Mouse (Mus musculus): ENCODE measurements at regions not wholly inside any gene's neighbourhood (a gene's known extent, or its start where the extent isn't known, plus 50 kb on each side); places are given as distances from the start of the nearest gene placed in this dataset.
A peak's percentile ranks its signal among the peaks of the same experiment; 100 is the strongest.

DNA sequence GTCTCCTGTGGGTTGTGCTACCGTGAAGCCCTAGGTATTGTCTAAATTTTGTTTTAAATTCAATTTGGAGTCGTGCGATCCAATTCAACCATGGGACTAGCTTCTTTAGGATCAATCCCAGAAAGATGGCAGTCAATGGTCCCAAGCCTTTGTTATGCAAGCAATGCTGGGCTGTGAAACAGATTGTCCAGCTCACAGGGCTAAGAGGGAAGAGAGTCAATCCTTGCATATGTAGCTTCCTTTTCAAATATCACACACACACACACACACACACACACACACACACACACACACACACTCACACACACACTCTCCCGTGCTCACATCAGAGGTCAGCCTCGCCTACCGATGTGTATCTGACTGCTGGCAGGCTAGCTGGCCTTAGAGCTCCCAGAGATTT lies 373.8 kb upstream of the Gm10131 start:
- DNase-seq, result no peak

DNA sequence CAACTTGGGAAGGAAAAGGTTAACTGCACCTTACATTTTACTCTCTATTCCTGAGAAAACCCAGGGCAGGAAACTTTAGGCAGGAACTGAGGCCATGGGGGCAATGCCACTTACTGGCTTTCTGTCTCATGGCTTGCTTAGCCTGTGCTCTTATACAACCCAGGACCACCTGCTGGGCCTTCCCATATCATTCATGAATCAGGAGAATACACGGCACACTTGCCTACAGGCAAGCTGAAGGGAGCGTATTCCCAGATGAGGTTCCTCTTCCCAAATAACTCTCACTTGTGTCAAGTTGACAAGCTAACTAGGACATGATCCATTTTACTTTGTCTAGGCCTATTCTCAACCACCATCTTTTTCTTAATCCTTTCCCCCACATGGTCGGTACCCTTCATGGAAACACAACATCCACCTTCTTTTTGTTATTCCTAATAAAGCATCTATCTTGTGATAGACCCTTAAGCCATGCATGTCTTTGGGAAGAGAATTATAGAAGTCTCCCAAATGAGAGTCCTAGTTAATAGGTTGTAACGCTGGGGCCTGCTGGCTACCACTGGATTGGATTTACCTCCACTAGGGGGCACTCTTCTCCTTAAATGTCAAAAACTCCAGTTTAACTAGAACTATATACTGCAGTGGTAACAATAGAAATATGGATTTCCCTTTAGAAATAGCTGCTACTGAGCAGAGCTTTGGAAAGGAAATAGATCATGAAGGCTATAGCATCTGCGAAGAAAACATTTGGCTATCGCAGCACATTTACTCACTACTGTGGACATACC lies 373.2 kb upstream of the Gm10131 start:
- DNase-seq, result peak; percentile 16

DNA sequence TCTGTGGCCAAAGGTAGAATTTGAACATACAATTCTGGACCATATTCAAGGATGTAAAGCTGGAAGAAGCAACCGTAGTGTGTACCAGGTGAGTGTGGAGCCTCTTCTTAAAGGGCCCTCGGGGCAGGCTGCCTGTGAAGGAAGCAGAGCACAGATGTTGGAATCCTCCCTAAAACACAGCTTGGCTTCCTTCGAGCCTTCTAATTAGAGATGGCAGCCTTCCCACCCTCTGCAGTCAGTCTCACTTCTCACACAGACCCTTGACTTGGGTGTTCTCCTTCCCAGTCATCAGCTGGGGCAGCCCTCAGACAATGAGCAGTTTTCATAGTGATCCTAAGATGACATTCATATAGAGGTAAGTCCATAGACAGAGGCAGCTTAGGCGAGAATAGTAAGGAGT lies 371.7 kb upstream of the Gm10131 start:
- no peak for DNase-seq

DNA sequence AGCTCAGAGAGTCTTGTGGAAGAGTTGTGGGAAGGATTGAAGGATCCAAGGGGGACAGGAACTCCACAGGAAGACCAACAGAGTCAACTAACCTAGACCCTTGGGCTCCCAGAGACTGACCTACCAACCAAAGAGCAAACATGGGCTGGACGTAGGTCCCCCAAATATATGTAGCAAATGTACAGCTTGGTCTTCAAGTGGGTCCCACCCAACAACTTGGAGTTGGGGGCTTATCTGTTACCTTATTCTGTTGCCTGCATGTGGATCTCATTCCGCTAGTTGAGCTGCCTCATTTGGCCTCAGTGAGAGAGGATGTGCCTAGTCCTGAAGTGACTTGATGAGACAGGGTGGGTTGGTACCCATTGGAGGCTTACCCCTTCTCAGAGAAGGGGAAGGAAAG lies 371.1 kb upstream of the Gm10131 start:
- DNase-seq, result no peak

DNA sequence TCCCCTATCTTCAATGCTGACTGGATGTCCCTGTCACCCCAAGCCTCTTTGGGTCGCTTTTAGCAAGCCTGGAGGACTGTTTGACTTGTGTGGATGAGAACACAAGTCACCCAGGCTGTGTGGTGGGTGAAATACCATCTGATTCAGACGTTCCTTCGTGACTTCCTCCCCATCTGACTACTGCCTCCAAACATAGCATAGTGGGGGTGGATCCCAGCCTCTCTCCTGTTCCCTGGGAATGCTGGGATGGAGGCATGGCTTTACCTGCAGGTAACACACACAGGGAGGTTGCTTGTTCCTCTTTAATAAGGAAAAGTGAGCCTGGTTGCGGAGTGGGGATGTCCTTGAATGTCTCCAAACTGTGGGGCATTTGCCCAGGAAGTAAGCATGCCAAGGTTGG lies 369.0 kb upstream of the Gm10131 start:
- no peak for DNase-seq

DNA sequence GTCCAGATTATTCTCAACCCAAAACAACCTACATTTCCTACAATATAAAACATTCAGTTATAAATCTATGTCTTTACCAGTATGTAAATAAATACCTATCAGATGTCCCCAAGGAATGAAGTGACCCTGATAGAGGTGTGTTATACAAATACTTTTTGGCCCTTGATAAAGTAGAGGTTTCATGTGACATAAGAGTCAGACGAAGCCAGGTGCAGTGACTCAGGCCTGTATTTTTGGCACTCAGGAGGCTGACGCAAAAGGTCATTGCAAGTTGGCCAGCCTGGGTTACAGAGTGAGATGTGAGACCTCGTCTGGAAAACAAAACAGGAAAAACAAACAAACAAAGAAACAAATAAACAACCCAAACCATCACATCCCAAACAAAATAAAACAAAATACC lies 367.4 kb upstream of the Gm10131 start:
- no peak for DNase-seq

DNA sequence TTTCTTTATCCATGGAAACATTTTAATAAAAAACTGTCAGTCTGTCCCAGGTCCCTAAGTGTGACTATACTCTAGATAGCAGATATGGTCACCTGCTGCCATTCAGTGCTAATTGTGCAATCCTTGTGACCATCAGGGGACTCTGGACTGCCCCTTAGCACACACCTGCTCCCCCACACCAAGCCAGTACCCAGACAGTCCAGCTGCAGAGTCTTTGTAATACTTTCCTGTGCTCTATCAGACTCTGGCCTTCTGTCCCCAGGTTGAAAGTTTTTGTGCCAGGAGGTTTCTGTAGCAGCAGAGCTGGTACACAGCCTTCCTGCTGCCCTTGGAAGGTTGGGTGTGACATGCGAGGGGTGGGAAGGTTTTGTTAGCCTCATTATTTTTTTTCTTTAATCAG lies 366.9 kb upstream of the Gm10131 start:
- DNase-seq, result no peak

DNA sequence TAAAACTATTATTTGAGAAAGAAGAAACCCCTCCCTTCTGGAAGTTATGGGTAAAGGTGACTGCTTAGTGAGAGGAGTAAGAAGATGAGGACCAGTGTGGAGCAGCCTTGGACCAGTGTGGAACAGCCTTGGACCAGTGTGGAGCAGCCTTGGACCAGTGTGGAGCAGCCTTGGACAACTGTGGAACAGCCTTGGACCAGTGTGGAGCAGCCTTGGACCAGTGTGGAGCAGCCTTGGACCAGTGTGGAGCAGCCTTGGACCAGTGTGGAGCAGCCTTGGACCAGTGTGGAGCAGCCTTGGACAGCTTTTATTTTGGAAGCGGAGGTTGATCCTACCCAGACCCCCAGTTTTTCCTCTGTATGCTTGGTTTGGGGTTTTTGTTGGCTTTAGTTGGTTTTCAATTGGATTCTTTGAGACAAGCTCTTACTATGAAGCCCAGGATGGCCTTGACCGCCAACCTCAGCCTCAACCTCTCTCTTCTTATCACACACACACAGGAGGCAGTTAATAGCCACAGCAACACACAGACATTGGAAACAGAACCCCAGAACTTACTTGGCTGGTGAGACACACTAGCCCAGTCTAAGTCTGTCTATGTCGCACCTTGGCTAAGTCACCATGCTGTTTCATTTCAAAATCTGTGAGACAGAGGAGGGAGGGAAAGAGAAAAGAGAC lies 364.7 kb upstream of the Gm10131 start:
- no peak for DNase-seq

DNA sequence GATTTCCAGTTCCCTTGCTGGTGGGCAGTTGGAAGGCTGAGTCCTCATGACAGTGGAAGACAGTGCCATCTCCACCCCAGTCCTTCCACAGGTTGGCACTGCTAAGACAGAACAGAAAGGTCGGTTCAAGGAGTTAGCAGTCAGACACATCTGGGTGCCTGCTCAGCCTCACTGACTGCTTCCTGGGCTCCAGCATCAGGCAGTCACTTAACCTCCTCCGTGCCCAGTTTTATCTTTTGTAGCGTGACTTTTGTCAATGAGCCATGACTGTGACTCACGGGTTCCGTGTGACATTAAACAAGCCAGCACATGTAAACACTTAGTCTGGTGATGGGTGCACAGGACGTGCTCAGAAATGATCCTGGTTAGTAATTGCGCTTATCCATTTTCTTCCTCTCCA lies 363.1 kb upstream of the Gm10131 start:
- DNase-seq, result no peak

DNA sequence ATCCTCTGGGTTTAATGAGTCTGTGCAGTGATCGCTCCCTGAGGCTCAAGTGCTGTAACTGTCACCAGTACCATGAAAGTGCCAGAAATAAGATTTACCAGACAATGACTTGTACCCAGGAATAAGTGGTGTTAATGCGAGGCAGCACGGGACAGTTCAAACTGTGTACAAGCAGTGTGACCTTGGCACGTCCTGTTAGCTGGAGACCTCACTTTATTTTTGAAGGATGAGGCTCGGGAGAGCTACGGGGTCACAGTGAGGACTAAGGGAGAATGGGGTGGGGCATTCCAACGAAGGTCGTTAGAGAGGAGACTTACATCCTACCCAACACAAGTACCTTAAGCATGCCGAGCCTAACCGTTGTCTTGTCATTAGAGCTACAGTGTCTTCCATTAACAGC lies 362.2 kb upstream of the Gm10131 start:
- DNase-seq, result no peak

DNA sequence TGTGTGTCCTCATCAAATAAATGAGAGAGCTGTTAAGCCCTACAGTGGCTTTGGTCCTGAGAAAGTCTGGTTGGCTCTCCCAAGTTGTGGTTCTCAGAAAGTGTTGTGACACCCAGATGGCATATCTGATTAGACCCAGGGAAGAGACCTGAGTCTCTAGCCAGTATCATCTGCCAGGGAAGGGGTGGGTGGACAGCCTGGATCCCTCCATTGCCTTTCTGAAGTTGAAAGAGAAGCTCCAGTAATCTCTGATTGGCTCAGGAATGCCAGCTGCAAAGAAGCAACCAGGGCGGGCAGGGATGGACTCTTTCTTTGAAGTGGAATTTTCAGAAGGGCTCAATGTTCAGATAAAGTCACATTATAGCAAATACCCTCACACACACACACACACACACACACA lies 361.8 kb upstream of the Gm10131 start:
- DNase-seq, result no peak

DNA sequence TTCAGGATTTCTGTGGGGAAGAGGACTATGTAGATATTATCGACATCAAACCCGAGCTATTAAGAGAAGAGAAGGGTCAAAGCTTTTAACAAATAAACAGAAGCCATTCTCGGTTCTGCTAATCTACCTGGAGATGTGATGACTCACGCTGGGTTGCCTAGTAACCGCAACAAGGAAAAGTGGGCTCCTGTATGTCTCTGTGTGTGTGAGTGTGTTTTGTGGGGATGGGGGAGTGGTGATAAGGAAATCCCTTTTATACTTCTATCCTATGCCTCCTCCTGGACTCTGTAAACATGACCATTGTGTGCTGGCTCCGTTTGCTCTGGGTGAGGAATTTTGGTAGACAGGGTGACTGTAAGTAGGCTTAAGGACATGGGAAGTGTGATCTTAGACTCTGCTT lies 361.3 kb upstream of the Gm10131 start:
- no peak for DNase-seq

DNA sequence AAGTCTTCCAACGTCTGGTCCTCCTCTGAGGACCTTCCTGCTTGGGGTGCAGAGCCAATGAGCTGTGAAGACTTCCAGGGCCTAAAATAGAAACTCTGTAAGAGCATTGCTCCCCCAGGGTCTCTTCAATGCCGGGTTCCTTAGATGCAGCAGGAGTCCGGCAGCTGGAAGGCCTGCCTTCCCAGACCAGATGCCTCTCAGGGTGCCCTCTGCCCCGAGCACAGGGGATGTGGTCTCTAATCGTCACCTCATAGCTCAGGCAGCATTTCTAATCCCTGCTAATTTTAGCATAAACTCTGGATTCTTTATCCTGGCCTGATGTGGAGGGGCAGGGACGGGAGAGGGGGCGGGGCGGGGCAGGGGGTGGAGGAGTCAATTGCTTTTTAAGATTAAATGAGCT lies 360.9 kb upstream of the Gm10131 start:
- no peak for DNase-seq

DNA sequence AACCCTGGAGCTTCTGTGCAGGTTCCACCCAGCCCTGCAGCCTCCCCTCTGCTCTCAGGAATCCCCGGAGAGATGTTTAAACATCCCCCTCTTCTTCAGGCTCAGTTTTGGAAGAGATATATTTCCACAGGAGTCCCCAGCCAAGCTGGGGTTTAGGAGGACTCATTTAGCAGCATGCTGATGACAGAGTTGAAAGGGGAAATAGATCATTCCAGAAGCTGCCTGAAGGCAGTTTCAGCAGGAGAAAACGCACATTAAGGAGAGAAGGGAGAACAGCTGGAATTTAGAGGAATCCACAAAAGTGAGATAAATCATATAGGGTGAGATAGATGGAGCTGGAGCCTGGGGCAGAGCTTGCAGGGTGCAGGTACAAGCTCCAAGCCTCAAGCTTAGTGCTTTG lies 357.6 kb upstream of the Gm10131 start:
- DNase-seq, result no peak

DNA sequence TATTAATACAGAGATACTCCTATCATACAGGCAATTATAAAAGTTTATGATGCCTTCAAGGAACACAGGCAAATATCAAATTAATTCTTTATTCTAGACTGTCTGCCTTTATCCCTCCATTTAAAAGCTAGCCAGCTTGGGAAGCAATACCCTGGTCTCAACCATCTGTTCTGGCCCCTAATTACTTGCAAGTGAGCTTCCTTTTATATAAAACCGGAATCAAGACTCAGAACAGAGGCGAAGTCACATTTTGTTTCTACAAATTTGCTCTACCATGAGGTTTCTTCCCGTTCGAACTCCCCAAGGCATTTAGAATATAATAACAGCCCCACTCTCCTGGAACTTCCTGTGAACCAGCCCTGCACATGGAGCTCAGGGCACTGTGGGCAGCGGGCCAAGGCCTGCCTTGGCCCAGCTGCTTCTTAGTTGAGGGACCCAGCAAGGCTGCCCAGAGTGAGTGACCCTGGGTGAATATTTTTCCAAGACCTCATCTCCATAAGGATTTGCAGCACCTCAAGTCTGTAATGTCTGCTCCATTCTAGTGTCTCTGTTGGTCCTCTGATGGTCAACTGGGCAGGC lies 355.3 kb upstream of the Gm10131 start:
- no peak for DNase-seq

DNA sequence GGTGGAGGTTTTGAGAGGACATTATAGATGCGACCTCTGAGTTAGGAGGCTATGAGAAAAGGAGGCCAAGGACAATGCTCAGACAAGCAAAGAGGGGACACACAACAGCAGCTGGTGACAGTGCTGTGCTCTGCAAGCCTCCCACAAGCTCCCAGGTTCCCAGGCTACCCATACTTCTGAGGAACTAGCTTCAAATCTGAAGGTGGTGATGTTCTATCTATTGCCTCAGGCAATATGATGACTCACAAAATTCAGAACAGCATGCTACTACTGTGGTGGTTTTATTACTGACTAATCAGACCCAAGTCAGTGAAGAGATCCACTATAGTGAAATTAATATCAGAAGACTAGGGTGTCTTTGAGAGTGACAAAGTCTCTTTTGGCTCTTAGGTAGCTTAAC lies 353.9 kb upstream of the Gm10131 start:
- no peak for DNase-seq

DNA sequence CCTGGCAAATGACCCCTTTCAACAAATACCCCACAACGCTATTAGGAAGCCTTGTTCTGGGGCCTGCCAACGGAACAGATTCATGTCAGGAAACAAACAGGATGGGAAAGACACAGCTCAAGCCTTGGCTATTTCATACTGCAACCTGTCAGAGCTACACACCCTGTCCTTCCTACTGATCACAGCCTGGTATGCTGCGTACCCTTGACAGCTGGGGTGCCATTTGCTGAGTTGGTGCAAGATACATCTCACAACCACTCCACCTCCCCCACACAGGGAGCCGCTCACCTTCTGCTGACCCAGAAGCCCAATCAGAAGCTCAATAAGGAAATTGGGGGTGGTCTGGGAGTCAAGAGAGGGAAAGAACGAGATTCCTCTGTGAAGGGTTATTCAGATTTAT lies 350.7 kb upstream of the Gm10131 start:
- no peak for DNase-seq

DNA sequence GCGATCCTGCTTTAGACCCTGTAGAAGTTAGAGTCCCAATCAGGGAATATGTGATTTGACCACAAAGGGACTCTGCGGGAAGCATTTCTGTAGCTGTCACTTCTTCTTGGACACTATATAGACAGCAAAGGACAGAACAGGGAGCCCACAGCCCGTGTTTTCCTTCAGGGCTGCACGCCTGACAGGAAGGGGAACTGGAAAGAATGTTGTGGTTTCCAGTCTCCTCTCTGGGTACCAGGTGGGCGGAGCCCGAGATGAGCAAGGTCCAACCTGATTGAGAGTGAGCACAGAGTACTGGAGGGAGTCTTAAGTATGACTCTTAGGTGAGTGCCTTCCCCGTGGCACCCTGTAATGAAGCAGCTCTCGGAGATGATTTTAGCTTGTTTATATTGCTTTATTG lies 346.8 kb upstream of the Gm10131 start:
- no peak for DNase-seq

DNA sequence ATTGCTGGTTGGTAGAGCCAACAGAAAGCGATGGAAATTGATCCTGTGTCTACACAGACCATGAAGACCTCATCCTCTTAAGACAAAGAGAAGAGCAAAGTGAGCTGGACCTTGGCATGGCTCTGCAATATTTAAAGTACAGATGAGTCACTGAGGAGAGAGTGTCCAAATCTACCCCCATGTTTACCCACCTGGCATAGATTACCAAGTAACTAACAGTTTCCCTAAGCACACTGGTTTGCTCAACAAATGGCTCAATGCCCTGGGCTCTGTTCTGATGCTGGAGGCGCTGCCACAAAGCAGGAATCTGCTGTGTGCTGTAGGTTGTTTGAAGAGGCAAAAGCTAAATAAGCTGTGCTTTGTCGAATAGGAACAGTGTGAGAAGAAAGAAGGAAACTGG lies 345.0 kb upstream of the Gm10131 start:
- no peak for DNase-seq

DNA sequence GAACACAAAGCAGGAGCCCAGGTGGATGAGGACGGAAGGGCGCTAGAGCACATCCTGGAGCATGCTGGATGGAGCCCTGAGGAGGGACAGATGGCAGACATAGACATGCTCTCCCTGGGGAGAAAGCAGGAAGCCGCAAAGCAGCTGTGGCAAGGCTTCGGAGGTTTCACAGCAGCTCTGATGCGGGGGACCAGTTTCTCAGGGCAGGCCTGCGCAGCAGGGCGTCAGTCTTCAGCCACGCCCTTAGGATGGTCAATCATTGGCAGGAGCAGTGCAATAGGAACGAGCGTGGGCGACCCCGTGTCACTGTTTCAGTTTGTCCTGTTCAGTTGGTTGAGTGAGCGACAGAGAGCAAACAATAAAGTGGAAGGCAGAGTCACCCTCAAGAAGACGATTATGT lies 343.8 kb upstream of the Gm10131 start:
- no peak for DNase-seq

DNA sequence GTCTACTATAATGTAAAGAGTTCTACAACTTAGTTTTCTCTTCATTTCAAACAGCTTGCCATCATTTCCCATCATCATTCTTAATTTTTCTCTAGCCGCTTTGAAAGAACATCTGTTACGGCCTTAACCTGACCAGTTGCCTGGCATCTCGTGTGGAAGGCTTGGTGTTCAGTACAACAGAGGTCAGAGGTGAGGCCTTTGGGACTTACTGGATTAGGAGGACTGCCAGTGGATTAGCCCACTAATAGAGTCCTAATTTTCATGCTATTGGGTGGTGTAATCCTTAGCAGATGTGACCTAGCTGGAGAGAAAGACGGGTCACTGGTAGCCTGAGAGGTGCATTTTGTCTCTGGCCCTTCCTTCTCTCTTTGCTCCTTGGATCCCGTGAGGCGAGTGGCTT lies 341.3 kb upstream of the Gm10131 start:
- no peak for DNase-seq

DNA sequence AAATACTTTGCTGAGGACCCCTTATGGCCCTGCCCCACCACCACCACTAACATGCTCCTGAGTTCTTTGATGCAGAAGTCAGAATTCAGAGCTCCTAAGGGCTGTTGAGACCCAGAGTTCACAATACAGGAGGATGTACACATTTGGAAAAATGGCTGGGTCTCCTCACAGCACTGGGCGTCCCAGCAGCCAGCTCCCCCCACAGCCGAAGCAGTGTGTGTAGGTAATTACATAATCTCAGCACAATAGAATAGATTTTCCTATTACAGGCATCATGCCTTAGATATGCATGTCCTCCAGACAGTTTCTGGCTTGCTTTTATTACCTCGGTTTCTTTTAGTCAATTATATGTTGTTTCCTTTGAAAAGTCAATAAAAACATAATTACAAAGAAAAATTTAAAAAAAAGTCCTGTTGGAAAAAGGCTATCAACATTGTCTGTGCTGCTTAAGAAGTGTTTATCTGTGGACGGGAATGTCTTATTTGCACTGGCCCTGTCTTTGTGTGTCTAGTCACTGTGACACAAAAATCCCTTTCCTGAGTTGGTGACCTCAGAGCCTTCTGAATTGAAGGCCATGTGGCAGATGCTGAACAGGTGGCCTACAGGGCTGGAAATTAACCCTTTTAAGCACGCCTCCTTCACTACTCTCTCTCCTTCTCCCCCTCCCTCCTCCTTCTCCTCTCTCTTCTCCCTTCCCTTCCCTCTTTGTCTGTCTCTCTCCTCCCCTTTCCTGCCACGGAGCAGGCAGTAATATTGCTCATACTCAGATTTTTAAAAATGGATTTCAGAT lies 339.9 kb upstream of the Gm10131 start:
- DNase-seq, result no peak

DNA sequence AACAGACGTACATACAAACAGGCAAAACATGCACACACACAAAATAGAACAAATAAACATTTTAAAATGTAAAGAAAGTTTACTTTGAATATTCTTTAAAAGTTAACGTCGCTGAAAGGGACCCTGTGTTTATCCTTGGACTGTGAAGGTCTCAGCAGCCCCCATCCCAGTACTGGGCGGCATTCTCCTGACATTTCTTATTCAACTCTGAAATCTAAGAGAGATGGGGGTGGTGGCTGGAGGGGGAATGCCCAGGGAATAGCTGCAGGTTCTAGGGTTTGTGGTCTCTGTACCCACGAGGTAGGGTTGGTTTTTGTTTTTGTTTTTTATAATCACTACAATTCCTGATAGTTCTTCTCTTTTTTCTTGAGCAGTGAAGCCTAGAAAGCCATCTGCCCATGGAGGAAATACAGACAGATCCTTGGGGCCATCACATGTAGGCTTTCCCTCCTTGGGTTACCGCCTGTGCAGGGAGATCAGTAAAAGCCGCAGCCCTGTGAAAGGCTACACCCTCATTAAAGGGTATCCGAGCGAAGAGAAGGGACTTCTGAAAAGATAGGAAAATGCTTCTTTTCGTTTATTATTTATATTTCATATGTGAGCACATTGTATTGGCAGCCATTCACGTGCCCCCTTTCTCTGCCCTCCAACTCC lies 338.0 kb upstream of the Gm10131 start:
- DNase-seq, result no peak
